Mouse (Mus musculus) Muller cell, postnatal 12 days (primary cell): ENCODE data around the gene 1700015G11Rik.

Source experiments
- DNase-seq: peaks from one replicate; pipeline ENCODE4 v3.0.0-alpha.2; 2015; ENCODE audit errors: inconsistent ontology term

Gene 1700015G11Rik

GRCm38 (mm10) chr7:52015628-52016027 lies at the start of gene 1700015G11Rik:
Gene 1700015G11Rik (minus strand): TSS chr7:52015728.
- no peak for DNase-seq

- DNase-seq: no peak
These were observed 41.4 kb upstream of the 1700015G11Rik start for GRCm38 (mm10) chr7:52056954-52057353.

- no peak for DNase-seq
These were observed 40.7 kb upstream of the 1700015G11Rik start for GRCm38 (mm10) chr7:52056274-52056673.

- DNase-seq: no peak
These were observed 40.3 kb upstream of the 1700015G11Rik start for GRCm38 (mm10) chr7:52055831-52056230.

GRCm38 (mm10) chr7:52037600-52038582 lies 22.4 kb upstream of the 1700015G11Rik start:
- DNase-seq: peak; percentile 41

- DNase-seq: no peak
These were observed 8.6 kb upstream of the 1700015G11Rik start for GRCm38 (mm10) chr7:52024050-52024626.

GRCm38 (mm10) chr7:52022039-52022438 lies 6.5 kb upstream of the 1700015G11Rik start:
- no peak for DNase-seq

GRCm38 (mm10) chr7:52015180-52015579 lies 348 bp downstream of the 1700015G11Rik start:
- no peak for DNase-seq

- no peak for DNase-seq
These were observed 2.1 kb downstream of the 1700015G11Rik start for GRCm38 (mm10) chr7:52013457-52013856.

- DNase-seq: no peak
These were observed 8.4 kb downstream of the 1700015G11Rik start for GRCm38 (mm10) chr7:52007138-52007537.

- no peak for DNase-seq
These were observed 9.3 kb downstream of the 1700015G11Rik start for GRCm38 (mm10) chr7:52006296-52006630.

GRCm38 (mm10) chr7:52005511-52006295 lies 9.8 kb downstream of the 1700015G11Rik start, which contains the start of gene Svip:
Gene Svip (minus strand): TSS chr7:52006018.
- DNase-seq: peak; percentile 98

GRCm38 (mm10) chr7:51991020-51991419 lies 24.5 kb downstream of the 1700015G11Rik start:
- no peak for DNase-seq

- DNase-seq: no peak
These were observed 28.6 kb downstream of the 1700015G11Rik start for GRCm38 (mm10) chr7:51986909-51987308.

GRCm38 (mm10) chr7:51985763-51986162 lies 29.8 kb downstream of the 1700015G11Rik start:
- no peak for DNase-seq

GRCm38 (mm10) chr7:51982303-51982702 lies 33.2 kb downstream of the 1700015G11Rik start:
- DNase-seq: no peak

GRCm38 (mm10) chr7:51979271-51979670 lies 36.3 kb downstream of the 1700015G11Rik start:
- DNase-seq: no peak

- no peak for DNase-seq
These were observed 40.3 kb downstream of the 1700015G11Rik start for GRCm38 (mm10) chr7:51975181-51975580.

GRCm38 (mm10) chr7:51973526-51973925 lies 42.0 kb downstream of the 1700015G11Rik start:
- DNase-seq: no peak

GRCm38 (mm10) chr7:51973091-51973490 lies 42.4 kb downstream of the 1700015G11Rik start:
- no peak for DNase-seq

- peak; percentile 45 for DNase-seq
These were observed 43.2 kb downstream of the 1700015G11Rik start for GRCm38 (mm10) chr7:51972252-51972855.

GRCm38 (mm10) chr7:51969379-51969778 lies 46.1 kb downstream of the 1700015G11Rik start:
- no peak for DNase-seq
